Mouse (Mus musculus): Measurements from ENCODE around the gene Prune2.
A peak's percentile ranks its signal among the peaks of the same experiment; 100 is the strongest.

Prune2 gene

DNA sequence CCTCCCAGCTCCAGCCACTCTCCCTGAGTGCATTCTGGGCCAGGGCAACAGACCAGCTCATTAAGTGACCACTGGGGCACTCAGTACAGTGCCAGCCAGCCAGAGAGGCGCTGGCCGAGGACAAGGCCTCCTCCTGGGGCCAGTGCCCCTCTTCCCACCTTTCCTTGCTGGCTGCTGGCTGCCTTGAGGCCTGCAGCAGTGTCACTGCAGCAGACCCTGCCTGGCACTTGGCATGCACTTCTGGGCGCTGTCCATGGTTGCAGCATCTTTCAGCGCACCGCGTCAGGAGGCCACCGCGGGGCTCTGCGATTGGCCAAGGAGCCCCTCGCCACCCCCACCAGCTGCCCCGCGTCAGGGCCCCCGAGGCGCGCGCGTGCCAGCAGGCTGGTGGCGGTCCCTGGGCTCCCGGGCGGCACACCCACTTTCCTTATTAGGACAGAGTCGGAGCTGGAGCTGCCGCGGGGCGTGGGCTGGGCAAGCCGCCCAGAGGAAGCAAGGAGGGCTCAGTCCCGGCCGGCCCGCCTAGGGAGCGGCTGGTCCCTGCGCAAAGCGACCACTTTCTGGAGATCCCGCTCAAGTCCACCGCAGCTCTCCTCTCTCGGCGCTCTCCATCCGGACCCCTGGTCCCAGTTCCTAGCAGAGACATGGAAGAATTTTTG, at the start of gene Prune2:
Gene Prune2, plus strand, starts transcription at position 506 of the 659 bp plus-strand sequence.
- DNase-seq (ENCODE audit: low spot score) = no peak

DNA sequence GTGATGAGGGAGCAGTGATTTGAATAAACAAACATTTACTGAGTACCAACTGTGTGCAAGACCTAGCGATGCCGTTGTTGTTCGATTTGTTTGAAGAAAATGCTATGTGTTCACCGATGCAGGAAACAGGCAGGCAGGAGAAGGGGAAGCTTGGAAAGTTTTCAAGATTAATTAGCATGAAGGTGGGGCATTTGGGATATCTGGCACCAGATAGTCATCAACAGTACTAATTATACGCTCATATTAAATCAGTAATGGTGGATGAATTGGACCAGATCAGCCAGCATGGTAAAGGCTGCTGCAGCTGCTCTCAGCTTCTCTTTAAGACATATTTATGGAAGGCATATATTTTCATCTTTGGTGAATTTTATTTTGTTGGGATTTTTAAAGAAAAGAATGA, 44.4 kb upstream of the Prune2 start:
- no peak for DNase-seq (ENCODE audit: low spot score)

DNA sequence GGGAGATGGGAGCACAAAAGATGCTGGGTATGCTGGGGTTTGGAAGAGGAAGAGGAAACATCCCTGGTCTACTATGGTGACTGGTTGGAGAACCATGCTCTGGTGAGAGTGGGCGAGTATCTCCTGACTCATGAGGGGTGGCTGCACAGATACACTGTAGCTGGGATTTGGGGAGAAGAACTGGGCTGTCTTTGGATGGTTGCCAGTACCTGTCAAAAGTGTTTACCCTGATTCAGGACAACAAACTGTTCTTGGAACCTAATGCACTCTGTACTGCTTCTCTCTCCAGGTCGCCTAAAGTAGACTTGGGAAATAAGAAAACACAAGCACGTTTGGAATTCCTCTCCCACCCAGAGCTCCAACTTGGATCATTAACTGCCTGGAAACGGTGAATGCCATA, 31.4 kb upstream of the Prune2 start:
- no peak for DNase-seq (ENCODE audit: low spot score)

DNA sequence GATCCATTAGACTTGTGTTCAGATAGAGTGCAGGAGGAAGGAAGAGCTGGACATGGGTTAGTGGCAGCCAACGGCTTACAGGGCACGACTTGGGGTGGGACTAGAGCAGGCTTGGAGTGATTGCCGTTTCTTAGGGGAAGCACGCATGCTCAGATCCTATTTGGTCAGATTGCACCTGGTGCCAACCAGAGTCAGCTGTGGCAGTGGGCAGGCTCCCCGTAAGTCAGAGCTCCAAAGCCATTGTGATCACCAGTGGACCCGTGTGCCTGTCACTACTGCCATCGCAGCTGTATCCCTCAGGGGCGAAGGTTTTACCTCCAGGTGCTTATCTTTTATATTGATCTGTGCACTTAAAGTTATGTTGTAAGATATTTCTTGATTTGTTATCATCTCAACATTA, 21.3 kb upstream of the Prune2 start:
- DNase-seq (ENCODE audit: low spot score) = no peak

DNA sequence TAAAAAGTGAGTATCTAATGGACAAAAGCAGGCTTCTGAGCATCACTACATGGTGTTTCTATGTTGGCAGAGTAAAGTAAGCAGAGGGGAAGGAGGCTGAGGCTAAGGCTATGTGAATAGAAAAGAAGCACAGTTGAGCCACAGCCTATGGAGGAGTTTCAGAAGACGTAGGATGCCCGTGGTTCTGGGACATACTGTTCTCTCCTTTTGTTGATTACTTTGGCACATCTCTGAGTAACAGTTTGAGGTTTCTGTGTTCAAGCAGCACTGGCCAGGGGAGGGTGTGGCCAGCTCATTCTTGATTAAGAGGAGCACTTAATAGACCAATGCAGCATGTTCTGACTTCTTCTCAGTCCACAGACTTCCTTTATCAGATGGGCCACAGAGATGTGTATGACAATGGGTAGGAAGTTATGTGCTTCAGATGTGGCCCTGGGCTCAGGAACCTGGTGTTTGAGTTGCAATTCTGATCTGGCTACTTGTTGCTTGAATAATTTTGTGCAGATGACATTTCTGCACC, 7.1 kb upstream of the Prune2 start:
- DNase-seq (ENCODE audit: low spot score) = no peak

DNA sequence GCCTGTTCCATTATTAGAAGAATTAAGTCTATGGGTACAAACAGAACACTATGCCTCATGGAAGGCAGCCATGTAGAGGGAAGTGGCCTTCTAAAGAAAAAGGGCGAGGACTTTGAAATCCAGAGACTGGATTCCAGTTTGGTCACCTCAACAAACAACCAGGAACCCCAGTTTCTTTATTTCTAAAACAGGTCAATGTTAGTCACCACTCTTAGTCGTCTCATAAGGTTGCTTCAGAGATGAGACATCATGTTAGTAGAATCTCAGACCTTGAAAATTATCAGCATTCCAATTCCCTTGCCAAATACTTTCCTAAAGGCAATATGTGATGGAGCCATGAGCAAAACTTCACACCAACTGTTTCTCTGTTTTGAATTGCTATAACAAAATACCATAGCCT, 6.6 kb upstream of the Prune2 start:
- no peak for DNase-seq (ENCODE audit: low spot score)

DNA sequence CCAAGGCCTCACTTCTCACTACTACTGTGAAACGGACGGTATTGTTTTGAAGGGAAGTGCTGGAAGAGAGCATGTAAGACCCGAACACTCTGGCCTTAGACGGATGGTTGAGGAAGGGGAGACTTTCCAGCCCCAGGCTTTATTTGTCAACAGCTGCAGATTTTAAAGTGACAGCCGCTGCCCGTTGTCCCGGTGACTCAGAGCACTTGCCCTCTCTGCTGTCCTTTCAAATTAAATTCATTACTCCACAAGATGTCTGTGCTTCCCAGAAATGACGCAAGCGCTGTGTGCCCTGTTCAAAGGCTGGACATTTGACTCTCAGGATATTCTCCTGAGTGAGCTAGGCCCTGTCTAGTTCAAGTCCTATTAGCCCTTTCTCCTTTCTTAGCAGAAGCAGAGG, 5.9 kb upstream of the Prune2 start:
- no peak for DNase-seq (ENCODE audit: low spot score)

DNA sequence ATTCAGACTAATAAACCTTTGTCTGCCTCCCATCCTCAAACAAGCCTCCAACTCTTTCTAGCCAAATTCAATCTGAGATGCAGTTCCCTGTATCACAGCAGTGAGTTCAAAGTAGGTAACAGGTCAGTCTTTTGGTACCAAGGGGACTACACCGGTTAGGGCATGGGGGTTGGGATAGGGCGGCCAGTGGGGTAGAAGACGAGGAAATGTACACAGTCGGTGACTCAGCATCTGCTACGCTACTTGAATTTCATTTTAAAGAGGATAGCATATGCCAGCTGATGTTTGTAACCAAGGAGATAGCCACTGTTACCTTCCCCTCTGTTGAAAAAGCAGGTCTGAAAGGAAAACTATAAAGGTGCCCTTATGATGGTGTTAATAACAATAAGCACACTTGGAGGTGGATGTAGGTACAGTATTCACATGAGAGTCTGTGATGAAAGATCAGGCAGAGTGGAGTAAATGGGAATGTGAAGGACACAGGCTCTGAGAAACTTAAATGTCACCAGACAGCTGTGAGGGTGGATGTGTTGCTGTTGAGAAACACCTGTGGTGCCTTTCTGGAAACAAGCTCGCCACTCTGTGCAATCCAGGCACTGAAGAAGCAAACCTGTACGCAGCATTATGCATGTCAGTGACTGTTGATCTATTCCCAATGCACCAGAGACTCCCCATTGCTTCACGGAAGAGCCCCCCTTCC, 5.1 kb upstream of the Prune2 start:
- no peak for DNase-seq (ENCODE audit: low spot score)

DNA sequence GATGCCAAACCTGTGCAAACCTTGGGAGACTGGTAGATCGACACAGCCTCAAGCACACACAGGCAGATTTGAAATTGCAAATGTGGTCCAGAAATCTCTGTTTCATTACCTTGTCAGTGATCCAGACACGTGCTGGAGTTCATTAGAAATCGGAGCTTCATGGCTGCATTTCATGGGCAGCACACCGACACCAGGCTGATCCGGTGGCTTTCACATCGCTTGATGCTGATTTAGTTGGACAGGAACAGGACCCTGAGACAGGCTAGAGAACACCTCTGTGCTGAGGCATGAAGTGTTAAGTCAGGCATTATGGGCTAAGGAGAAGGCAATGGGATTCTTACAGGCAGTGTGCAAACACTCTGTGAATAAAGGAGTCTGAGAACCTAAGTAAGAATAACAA, 1.2 kb upstream of the Prune2 start:
- DNase-seq (ENCODE audit: low spot score) = no peak

DNA sequence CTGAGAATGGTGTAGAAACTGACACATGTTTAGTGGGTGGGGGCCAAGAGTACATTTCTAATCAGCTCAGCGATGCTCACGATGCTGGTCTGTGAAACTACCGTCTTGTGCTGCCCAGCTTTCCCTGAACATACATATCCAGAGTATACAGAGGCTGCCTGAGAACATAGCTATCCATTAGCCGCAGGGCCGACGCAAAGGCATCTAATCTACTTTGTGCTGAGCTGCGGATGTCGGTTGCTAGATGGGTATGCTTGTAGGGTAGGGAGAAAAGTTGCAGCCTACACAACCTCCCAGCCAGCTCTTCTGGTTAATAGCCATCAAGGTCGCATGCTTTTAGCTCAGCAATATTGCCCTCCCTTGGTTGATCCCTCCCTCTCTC, 696 bp upstream of the Prune2 start:
- no peak for DNase-seq (ENCODE audit: low spot score)

DNA sequence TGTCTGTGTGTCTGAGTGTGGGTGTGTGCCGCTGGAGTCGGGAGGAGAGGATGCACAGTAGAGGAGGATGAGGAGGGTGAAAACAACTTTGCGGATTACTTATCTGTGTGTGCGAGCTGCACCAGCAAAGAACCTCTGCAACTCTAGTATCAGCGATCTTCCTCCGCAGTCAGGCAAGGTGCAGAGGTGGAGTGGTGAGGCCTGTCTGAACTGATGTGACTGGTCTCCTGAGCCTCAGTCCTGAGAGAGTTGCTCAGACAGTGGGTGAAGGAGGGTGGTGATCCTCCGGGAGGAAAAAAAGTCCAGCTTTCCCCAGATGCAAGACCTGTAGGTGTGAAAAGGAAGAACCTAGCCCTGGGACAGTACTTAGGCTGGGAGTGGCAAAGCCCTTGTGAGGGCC, 401 bp downstream of the Prune2 start:
- DNase-seq (ENCODE audit: low spot score) = no peak

DNA sequence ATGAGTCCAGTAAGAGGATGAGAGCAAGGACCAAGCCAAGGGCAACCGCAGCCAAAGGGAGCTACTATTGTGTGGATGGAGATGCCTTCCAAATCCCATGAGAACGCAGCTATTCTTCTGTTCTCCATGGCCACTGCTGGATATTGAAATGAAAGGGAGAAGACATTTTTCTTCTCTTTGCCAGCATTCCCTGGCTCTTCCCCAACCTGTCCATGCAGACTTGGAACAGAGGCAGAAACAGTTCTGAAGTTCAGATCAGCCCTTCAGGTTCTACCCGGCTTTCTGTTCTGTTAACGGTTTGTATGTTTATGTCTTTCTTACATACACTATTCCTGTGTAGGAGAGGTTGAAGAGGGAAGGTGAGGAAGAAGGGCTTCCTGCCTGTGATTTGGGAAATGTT, 3.1 kb downstream of the Prune2 start:
- DNase-seq (ENCODE audit: low spot score) = no peak

DNA sequence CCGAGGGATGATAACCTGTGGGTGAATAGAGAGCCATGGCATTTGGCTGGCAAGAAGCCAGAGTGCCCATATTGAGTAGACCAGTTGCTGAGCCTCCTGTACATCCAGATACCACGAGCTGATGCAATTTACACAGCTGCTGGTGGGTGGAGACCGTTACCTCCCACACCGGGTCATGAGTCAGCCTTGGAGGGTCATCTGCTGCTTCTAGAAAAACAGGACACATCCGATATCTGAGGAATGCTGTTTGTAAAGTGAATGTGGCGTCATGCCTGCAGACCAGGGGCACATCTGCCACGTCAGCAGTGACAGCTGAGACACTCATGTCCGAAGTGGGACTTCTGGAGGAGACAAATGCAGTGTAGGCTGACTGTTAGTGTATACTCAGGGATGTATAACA, 3.6 kb downstream of the Prune2 start:
- DNase-seq (ENCODE audit: low spot score) = no peak

DNA sequence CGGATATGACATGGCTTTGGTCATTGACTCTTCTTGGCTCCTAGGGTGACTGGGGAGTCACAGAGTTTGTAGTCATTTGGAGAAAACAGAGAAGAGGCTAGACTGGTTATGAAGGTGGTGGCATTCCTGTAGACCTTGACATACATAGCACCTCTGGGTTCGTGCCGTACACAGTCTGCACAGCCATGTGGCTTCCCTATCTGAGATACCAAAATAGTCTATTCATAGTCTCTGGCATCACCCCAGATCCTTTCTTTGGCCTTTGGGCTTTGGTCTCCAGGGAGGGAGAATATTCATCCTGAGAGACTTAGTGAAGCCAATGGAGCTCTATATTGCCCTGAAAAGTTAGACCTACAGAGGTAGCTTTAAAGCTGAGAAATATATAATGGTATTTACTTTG, 5.1 kb downstream of the Prune2 start:
- no peak for DNase-seq (ENCODE audit: low spot score)

DNA sequence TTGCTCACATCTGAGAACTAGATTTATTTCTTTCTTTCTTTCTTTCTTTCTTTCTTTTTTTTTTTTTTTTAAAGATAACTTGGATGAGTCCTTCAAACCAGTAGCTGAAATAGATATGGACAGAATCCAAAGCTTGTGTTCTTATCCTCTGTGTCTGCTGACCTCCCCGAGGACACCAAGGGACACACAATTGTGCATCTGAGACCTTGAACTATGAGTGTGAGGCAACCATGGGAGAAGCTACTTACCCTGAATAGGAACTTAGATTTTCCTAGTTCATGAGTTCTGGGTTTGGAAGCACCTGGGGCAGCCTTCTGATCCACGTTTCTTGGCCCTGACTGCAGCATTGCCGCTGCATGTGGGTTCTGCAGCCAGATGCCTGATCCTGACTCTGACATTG, 7.3 kb downstream of the Prune2 start:
- DNase-seq (ENCODE audit: low spot score) = no peak

DNA sequence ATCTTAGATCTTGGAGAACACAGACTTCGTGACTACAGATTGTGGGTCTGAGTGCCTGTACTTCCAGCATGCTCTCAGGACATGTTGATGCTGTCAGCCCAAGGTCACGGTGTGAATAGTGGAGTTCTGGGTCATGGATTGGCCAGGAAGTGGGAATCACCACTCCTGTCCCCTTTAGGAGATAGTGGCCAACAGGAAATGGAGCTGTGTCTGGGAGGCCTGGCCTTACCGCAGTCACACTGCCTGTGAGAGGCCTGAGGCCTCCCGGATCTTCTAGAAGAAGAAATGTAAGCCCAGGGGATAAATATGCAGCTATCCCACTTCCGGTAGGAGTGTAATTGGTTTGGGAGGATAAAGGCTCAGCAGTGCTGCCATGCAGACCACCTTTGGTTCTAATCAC, 12.8 kb downstream of the Prune2 start:
- DNase-seq (ENCODE audit: low spot score) = no peak

DNA sequence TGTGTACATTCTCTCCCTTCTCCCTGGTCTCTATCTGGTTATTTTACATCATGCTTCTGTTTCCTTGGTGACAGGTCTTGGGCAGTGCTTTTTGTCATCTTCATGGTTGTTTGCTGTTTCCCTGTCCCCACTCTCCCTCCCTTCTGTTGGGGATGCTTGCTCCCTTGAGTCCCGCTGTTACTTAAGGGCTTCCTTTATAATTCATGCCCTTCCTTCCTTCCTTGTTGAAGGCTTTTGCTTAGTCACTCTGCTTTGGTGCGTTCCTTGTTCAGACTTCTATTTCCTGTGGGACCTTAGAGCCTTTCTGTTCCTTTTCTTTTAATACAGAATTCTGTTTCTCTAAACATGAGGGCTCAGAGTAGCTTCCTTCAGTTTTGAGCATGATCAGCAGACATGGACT, 14.7 kb downstream of the Prune2 start:
- no peak for DNase-seq (ENCODE audit: low spot score)

DNA sequence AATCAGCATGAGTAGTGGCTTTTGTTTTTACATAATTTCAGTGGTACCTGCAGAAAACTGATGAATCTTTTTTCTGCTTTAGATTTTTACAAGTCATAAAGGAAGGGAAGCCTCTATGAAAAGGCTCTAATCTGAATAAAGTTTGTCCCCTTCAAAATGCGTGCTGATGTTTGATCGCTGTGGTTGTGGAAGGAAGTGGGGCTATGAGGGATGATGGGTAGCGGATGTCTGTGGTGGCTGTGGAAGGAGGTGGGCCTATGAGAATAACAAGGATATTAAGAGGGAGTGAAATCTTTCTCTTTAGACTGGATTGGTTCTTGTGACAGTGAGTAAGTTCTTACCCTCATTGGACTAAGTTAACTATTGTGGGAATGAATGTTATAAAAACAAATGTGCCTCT, 23.0 kb downstream of the Prune2 start:
- no peak for DNase-seq (ENCODE audit: low spot score)

DNA sequence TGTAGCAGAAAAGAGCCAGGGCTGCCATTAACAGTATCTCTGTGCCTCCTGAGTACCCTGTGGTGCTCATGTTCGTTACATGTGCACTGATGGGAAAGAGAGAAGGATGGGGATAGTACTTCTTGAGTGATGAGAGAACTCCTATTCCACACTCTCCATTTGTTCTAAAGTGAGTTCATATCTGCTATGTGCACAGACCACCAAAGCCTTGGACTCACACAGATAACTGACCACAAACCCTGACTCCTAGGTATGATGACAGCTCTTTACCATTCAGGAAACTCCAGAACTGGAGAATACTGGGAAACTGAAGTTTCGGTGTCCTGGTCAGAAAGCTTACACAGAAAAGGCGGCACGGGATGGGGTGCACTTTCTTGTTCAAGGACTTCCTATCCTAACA, 25.8 kb downstream of the Prune2 start:
- no peak for DNase-seq (ENCODE audit: low spot score)

DNA sequence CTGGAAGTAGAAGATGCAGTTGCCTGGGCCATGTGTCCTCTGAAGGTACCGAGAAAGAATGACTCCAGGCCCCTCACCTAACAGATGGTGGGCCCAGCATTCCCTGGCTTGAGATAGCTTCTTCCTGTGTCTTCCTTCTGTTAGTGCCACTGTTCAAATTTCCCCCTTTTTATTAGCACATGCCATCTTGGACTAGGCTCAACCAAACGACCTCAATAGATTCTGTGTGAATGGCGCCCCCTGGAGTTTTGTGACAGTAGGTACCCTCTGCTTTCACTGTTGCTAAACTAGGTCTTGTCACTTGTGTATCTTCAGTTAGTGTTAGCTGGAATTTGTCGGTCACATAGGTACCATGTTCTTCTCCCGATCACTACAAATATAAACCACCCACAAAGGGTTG, 29.0 kb downstream of the Prune2 start:
- peak; percentile 1 for DNase-seq (ENCODE audit: low spot score)

DNA sequence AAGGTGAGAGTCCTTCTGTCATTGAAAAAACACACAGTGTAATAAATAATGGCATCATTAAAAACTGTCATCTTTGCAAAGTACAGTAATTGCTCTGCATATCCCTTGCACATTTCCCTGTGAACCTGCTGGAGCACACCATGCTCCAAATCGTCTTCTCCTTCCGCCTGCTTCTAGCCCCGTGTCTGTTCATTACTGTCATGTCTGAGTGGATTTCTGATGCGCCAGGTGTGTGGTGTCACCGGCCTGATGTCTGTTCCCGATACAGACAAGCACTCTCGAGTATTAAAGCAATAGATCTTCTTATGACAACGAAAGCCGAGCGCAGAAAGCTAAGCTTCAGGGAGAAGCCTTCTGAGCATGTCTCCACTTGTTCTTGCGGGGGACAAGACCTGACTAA, 32.1 kb downstream of the Prune2 start:
- no peak for DNase-seq (ENCODE audit: low spot score)

DNA sequence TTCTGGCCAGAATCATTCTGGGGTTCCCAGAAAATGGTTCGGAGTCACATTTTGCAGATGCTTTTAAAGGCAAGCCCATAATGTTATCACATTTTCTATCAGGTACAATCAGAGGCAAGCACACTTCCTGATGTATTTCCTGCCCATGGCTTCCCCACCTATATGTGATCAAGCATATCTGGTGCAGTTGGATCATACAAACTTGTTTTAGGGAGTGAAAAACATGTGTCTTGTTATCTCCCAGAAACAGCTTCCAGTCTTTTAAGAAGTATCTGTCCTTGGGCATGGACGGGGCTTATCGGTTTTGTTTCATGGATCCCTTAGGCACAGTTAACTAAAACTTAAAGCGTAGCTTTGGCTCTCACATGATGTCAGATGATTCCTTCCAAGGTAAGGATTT, 36.2 kb downstream of the Prune2 start:
- DNase-seq (ENCODE audit: low spot score) = no peak

DNA sequence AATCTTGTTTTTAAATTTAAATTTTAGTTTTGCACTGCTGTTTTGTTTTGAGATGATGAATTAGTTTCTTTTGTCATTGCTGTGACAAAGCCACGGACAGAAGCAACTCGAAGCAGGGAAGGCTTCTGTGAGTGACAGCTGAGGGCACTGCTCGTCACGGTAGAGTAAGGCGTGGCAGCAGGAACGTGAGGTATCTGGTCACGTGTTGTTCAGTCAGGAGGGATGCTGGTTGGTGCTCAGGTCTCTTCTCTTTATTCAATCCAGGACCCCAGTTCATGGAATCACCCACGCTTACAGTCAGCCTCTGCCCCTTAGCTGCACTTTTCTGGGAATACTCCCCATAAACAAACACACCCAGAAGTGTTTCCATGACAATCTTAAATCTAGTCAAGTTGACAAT, 38.3 kb downstream of the Prune2 start:
- DNase-seq (ENCODE audit: low spot score) = no peak

DNA sequence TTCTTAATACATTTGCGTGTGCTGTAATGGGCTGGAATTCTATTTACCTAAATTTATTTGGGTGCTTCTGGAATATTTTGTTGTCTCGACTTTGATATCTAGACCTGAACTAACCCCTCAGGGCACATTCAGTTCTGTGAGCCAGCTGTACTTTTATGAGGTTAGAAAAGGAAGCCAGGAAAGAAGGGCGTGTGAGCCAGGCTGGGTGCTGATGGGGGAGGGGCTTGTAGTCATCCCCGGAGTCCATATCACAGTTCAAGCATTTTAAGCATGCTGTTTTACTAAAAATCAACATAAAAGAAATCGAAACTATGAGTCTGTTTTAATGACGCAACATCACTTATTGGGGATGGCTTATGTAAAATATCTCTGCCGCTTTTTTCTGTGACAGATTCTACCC, 42.0 kb downstream of the Prune2 start:
- DNase-seq (ENCODE audit: low spot score) = no peak

All from spleen, adult 12 weeks (tissue).